ENCODE assay signal across 11 mouse cellular contexts in the genomic region with DNA sequence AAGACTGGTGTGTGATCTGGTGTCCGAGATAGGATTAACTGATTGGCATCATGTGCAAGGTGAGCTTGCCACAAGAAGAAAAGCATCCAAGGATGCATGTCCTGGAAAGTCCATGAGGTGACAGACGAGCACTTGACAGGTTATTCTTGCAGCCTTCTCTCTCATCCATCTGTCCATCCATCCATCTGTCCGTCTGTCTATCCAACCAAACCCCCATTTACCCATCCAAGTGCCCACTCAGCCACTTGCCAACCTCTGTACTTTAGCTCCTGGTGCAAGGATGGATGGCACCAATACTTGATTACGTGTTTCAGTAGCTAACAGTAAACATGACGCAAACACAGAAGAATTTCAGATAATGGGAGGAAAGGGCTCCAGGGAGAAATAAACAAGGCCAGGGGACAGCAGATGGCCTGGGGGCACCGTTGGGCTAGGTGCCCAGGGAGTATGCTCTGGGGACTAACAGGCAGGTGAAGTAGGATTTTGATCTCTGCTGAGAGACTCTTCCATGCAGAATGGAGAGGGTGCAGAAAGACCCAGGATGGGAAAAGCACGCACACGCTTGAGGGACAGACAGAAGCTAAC.
DNase-seq lines count a peak whose midpoint lies in the region; ATAC-seq and TF ChIP-seq lines count a peak whose summit lies in the region.
"Had no signal": no experiment of that assay in that cellular context is flagged by ENCODE, and none has a peak within 500 bp of the region (broad histone marks: within the 10 kb centered on the region; RNA-seq: fewer than 3 reads in every experiment).

No protein-coding gene starts in this region.

- TF ChIP-seq CTCF in heart, adult 2 months (IDR thresholded peaks at IDR 0.05), result no peak
- TF ChIP-seq CTCF in liver, adult 2 months (IDR thresholded peaks at IDR 0.05; ENCODE audit: low read depth, low read length), result no peak

- 51% methylated on average over 8 of the region's 8 CpGs for WGBS in heart, adult 2 months
- 43% methylated on average over 8 of the region's 8 CpGs for WGBS in liver, adult 2 months
- WGBS in forebrain, embryonic 15.5 days, result 65% methylated on average over 8 of the region's 8 CpGs

- no peak overlapping the region for H3K4me3 ChIP-seq in heart, adult 2 months
- H3K4me3 ChIP-seq in liver, adult 2 months (ENCODE audit: insufficient read depth, low read depth, low read length), result no peak overlapping the region
- H3K4me3 ChIP-seq in forebrain, embryonic 15.5 days, result no peak overlapping the region
- H3K4me3 ChIP-seq: megakaryocyte, embryonic 14.5 days had no signal

- peaks cover 18% of the 10 kb centered on the region for H3K4me1 ChIP-seq in heart, adult 2 months (ENCODE audit: control insufficient read depth, insufficient read depth, low read length)
- H3K4me1 ChIP-seq in liver, adult 2 months (ENCODE audit: control insufficient read depth, insufficient read depth, low read length), result no peaks in the 10 kb centered on the region
- H3K4me1 ChIP-seq in forebrain, embryonic 15.5 days, result peaks cover 8% of the 10 kb centered on the region

- H3K9ac ChIP-seq in heart, adult 2 months (ENCODE audit: low read depth, low read length), result no peak overlapping the region
- no peak overlapping the region for H3K9ac ChIP-seq in liver, adult 2 months (ENCODE audit: low read depth, low read length)
- no peak overlapping the region for H3K9ac ChIP-seq in forebrain, embryonic 15.5 days (replicated peaks)

- H3K27ac ChIP-seq in heart, adult 2 months, result peak overlapping the region; percentile 61
- peak overlapping the region; percentile 26; the same call in 1 of the 2 replicates for H3K27ac ChIP-seq in liver, adult 2 months (replicated peaks; ENCODE audit: insufficient read depth, low read depth, low read length)
- H3K27ac ChIP-seq in forebrain, embryonic 15.5 days (replicated peaks), result peak overlapping the region; percentile 66

- peaks cover 35% of the 10 kb centered on the region for H3K36me3 ChIP-seq in heart, adult 2 months (ENCODE audit: control insufficient read depth, insufficient read depth, low read length)
- H3K36me3 ChIP-seq in liver, adult 2 months (ENCODE audit: control insufficient read depth, insufficient read depth, low read length), result no peaks in the 10 kb centered on the region
- H3K36me3 ChIP-seq in forebrain, embryonic 15.5 days, result no peaks in the 10 kb centered on the region

- TF ChIP-seq EP300 in heart, adult 2 months (IDR thresholded peaks at IDR 0.05; ENCODE audit: insufficient read depth, low read depth, low read length), result no peak

- DNase-seq in heart, adult 2 months, result no peak
- no peak for DNase-seq in heart, adult 9 months (ENCODE audit: low spot score in 2 of 2)
- DNase-seq in liver, adult 2 months (ENCODE audit: extremely low read depth, low read depth, low spot score), result no peak
- DNase-seq in liver, result no peak
- peak; percentile 72 for DNase-seq in cerebellum, adult 11-12 months
- no peak for DNase-seq in ovary, postnatal 14 days (ENCODE audit: low spot score)
- DNase-seq in adrenal gland, adult 18-20 months (ENCODE audit: low spot score in 2 of 2), result no peak
- DNase-seq: heart, postnatal 14 days; thymus, adult 18-20 months had no signal

- no peaks in the 10 kb centered on the region for H3K27me3 ChIP-seq in heart, adult 2 months (ENCODE audit: control insufficient read depth, insufficient read depth, low read length)
- H3K27me3 ChIP-seq in liver, adult 2 months (ENCODE audit: control insufficient read depth, insufficient read depth, low read length), result no peaks in the 10 kb centered on the region
- no peaks in the 10 kb centered on the region for H3K27me3 ChIP-seq in forebrain, embryonic 15.5 days

- H3K9me3 ChIP-seq in forebrain, embryonic 15.5 days, result no peaks in the 10 kb centered on the region
- H3K9me3 ChIP-seq: megakaryocyte, embryonic 14.5 days had no signal

- TF ChIP-seq POLR2A in heart, adult 2 months (IDR thresholded peaks at IDR 0.05; ENCODE audit: insufficient read depth, low read depth, low read length), result no peak
- no peak for TF ChIP-seq POLR2A in liver, adult 2 months (IDR thresholded peaks at IDR 0.05; ENCODE audit: extremely low read depth, insufficient read depth, low read length)

- no peak for ATAC-seq in forebrain, embryonic 15.5 days (replicated peaks)

- intact Hi-C loops in heart, adult 2 months (cut with DNase I), result no loop called here

- no peak overlapping the region for H3K4me2 ChIP-seq in forebrain, embryonic 15.5 days (replicated peaks)

- H3K79me2 ChIP-seq in heart, adult 2 months (replicated peaks; ENCODE audit: control insufficient read depth, insufficient read depth, low read length), result no peaks in the 10 kb centered on the region
- no peaks in the 10 kb centered on the region for H3K79me2 ChIP-seq in liver, adult 2 months (ENCODE audit: control insufficient read depth, insufficient read depth, low read length)
